ENCODE assay signal across 9 mouse cellular contexts in the genomic region with DNA sequence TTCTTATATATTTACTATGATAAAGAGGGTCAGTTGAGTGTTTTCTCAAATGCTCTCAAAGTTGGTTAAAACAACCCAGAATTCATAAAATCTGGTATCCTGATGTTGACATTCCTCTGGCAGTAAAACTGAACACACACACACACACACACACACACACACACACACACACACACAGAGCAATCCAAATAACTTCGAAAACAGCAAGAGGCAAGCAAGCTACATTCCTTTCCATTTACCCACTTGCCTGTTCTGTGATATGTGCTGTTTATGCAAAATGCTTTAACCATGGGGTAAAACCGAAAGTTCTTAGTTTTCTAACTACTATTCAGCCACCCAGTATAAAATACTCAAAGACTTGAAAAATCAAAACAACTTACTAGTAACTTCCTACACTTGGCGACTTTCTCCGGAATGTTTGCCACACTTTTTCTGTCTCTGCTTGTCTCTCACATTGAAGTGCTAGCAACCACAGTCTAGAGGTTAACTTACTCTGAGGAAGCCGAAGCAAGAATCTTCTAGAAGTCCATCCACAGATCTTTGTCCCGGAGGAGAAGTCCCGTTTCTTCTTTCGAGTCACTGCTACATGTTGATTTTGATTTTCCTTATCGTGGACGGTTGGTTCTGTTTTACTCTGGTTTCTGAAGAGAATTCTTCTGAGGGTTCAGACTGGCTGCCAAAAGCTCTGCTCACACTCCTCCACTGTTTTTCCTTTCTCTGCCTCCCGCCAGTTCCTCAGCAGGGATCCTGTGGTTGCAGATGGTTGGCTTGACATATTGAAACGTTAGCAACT. TPM values are rescaled to one million over a fixed set of nuclear protein-coding genes. Genes with fewer than 3 reads are reported as not detected.
DNase-seq lines count a peak whose midpoint lies in the region; ATAC-seq and TF ChIP-seq lines count a peak whose summit lies in the region.
"Had no signal": no experiment of that assay in that cellular context is flagged by ENCODE, and none has a peak within 500 bp of the region (broad histone marks: within the 10 kb centered on the region; RNA-seq: fewer than 3 reads in every experiment).

TSS of gene Abca9 (minus strand) at position 738 of the 793 bp plus-strand sequence.

- H3K9me3 ChIP-seq in forebrain, embryonic 15.5 days: no peaks in the 10 kb centered on the region
- H3K9me3 ChIP-seq in forebrain, embryonic 13.5 days (replicated peaks): no peaks in the 10 kb centered on the region
- H3K9me3 ChIP-seq in embryonic facial prominence, embryonic 10.5 days: no peaks in the 10 kb centered on the region
- no peaks in the 10 kb centered on the region for H3K9me3 ChIP-seq in heart, embryonic 16.5 days (replicated peaks; ENCODE audit: control insufficient read depth, low read length)

- no peak within 1 kb of the TSS for H3K9ac ChIP-seq in forebrain, embryonic 15.5 days (replicated peaks)
- no peak within 1 kb of the TSS for H3K9ac ChIP-seq in forebrain, embryonic 13.5 days
- peak within 1 kb of the TSS; percentile 30; the same call in 1 of the 2 replicates for H3K9ac ChIP-seq in heart, embryonic 16.5 days (ENCODE audit: low read length)

- H3K27ac ChIP-seq in forebrain, embryonic 15.5 days (replicated peaks): 0 out of 2 replicates have a peak within 1 kb of the TSS, but pooled peaks have one; percentile 1
- no peak within 1 kb of the TSS for H3K27ac ChIP-seq in forebrain, embryonic 13.5 days
- peak within 1 kb of the TSS; percentile 66 for H3K27ac ChIP-seq in embryonic facial prominence, embryonic 10.5 days (replicated peaks)
- H3K27ac ChIP-seq in heart, embryonic 16.5 days (ENCODE audit: low read length): peak within 1 kb of the TSS; percentile 78

- H3K4me3 ChIP-seq in forebrain, embryonic 15.5 days: no peak within 1 kb of the TSS
- H3K4me3 ChIP-seq in forebrain, embryonic 13.5 days: no peak within 1 kb of the TSS
- no peak within 1 kb of the TSS for H3K4me3 ChIP-seq in embryonic facial prominence, embryonic 10.5 days
- H3K4me3 ChIP-seq in heart, embryonic 16.5 days (ENCODE audit: low read length): peak within 1 kb of the TSS; percentile 42
- H3K4me3 ChIP-seq: erythroblast, embryonic 14.5 days had no signal

- ATAC-seq in forebrain, embryonic 15.5 days (replicated peaks): no peak
- no peak for ATAC-seq in forebrain, embryonic 13.5 days
- peak; percentile 91 for ATAC-seq in Patski
- no peak for ATAC-seq in heart, embryonic 16.5 days (replicated peaks; ENCODE audit: extremely low read depth, insufficient read depth, low FRiP score)

- no peaks in the 10 kb centered on the region for H3K4me1 ChIP-seq in forebrain, embryonic 15.5 days
- no peaks in the 10 kb centered on the region for H3K4me1 ChIP-seq in forebrain, embryonic 13.5 days
- H3K4me1 ChIP-seq in embryonic facial prominence, embryonic 10.5 days: peaks cover 20% of the 10 kb centered on the region
- H3K4me1 ChIP-seq in heart, embryonic 16.5 days (ENCODE audit: control insufficient read depth, insufficient read depth, low read length): no peaks in the 10 kb centered on the region

- in situ Hi-C loops in Patski (cut with MboI; ENCODE audit: low pct_unique_long_range_greater_than_20kb): no loop called here

- POLR2A ChIA-PET in Patski (lab: Charles Lee): no interaction called here

- TF ChIP-seq CTCF in Patski (IDR thresholded peaks at IDR 0.05): no peak

- CTCF ChIA-PET in Patski (lab: Charles Lee): no interaction called here

- H3K4me2 ChIP-seq in forebrain, embryonic 15.5 days (replicated peaks): no peak within 1 kb of the TSS
- no peak within 1 kb of the TSS for H3K4me2 ChIP-seq in forebrain, embryonic 13.5 days
- H3K4me2 ChIP-seq in heart, embryonic 16.5 days (ENCODE audit: low read depth, low read length): peak within 1 kb of the TSS; percentile 55

- peak; percentile 13 for DNase-seq in Patski (ENCODE audit: low read depth, low spot score)
- DNase-seq in embryonic facial prominence, embryonic 10.5 days (ENCODE audit: low spot score): peak; percentile 14
- DNase-seq in left cerebral cortex, postnatal 10 days (ENCODE audit: extremely low spot score in 1 of 2, low spot score in 2 of 2): peak; percentile 48 to 73
- DNase-seq in ovary, adult 18-20 months (ENCODE audit: low spot score): peak; percentile 17
- DNase-seq in thymus, postnatal 25 days: no peak

- H3K36me3 ChIP-seq in forebrain, embryonic 15.5 days: no peaks in the 10 kb centered on the region
- no peaks in the 10 kb centered on the region for H3K36me3 ChIP-seq in forebrain, embryonic 13.5 days (ENCODE audit: poor library complexity, severe bottlenecking)
- H3K36me3 ChIP-seq in embryonic facial prominence, embryonic 10.5 days (replicated peaks): no peaks in the 10 kb centered on the region
- no peaks in the 10 kb centered on the region for H3K36me3 ChIP-seq in heart, embryonic 16.5 days (ENCODE audit: control insufficient read depth, insufficient read depth)

- intact Hi-C loops in left cerebral cortex, postnatal 10 days (cut with DNase I): no loop called here

- 49% methylated on average over 12 of the region's 12 CpGs for WGBS in forebrain, embryonic 15.5 days
- WGBS in forebrain, embryonic 13.5 days: 56% methylated on average over 12 of the region's 12 CpGs
- 53% methylated on average over 12 of the region's 12 CpGs for WGBS in embryonic facial prominence, embryonic 10.5 days
- 26% methylated on average over 12 of the region's 12 CpGs for WGBS in heart, embryonic 16.5 days

- H3K27me3 ChIP-seq in forebrain, embryonic 15.5 days: no peaks in the 10 kb centered on the region
- no peaks in the 10 kb centered on the region for H3K27me3 ChIP-seq in forebrain, embryonic 13.5 days
- H3K27me3 ChIP-seq in Patski: no peaks in the 10 kb centered on the region
- H3K27me3 ChIP-seq in embryonic facial prominence, embryonic 10.5 days (replicated peaks; ENCODE audit: low read depth, poor library complexity, severe bottlenecking): no peaks in the 10 kb centered on the region
- no peaks in the 10 kb centered on the region for H3K27me3 ChIP-seq in heart, embryonic 16.5 days (ENCODE audit: control insufficient read depth, insufficient read depth, low read length)

RNA-seq across cellular contexts. Expression of gene Abca9, which starts in this region (rescaled TPM):
- polyA plus RNA-seq in forebrain, embryonic 15.5 days (2015; fragmentation: Nextera tagmentation; extraction: Ambion mirVana): 2.2 TPM in 2 replicates
- polyA plus RNA-seq in forebrain, embryonic 13.5 days (2015; fragmentation: Nextera tagmentation; extraction: Ambion mirVana): 1.2 and 1.7 TPM in 2 replicates
- polyA plus RNA-seq in Patski (2021): 0.92 TPM
- polyA plus RNA-seq in embryonic facial prominence, embryonic 10.5 days (2016; fragmentation: Nextera tagmentation; extraction: Ambion mirVana): 1.1 and 1.9 TPM in 2 replicates
- polyA plus RNA-seq in heart, embryonic 16.5 days (2015; fragmentation: Nextera tagmentation; extraction: Ambion mirVana): 3.5 and 4.1 TPM in 2 replicates
- total RNA-seq in left cerebral cortex, postnatal 10 days (2021): 1 to 10 TPM; 8.0 to 8.1 TPM
- polyA plus RNA-seq: erythroblast, embryonic 14.5 days had no signal

Comparison
In these comparisons a context has a peak if more than half of its experiments do, and no peak if none do; other contexts are left out.
1. Peak in DNase-seq and ATAC-seq in Patski; RNA of the gene not detected or under 1 TPM.